Mouse (Mus musculus): ENCODE measurements around the gene Gm4779. TPM values are rescaled to one million over a fixed set of nuclear protein-coding genes. Genes with fewer than 3 reads are reported as not detected.
A peak's percentile ranks its signal among the peaks of the same experiment; 100 is the strongest.
"Not testable (repeated sequence)": the region's sequence is repeated elsewhere in the genome, so short reads cannot be mapped to it uniquely, and the experiment has no call there.

Gm4779 gene
- polyA plus RNA-seq (2015; fragmentation: Nextera tagmentation; extraction: Ambion mirVana): 0.10 TPM in 1 of 2 replicates, not detected in the other

GRCm38 (mm10) chrX:101794342-101794741 lies at the start of gene Gm4779, which contains the start of gene 8030474K03Rik:
TSS of gene Gm4779 (minus strand) at chrX:101794423.
TSS of gene 8030474K03Rik (plus strand) at chrX:101794656.
- 95% methylated on average over 31 of the region's 35 CpGs for WGBS
- no peak within 1 kb of the TSS for H3K9ac ChIP-seq
- no peaks in the 10 kb centered on the region for H3K36me3 ChIP-seq
- H3K27ac ChIP-seq: no peak within 1 kb of the TSS
- H3K4me1 ChIP-seq (replicated peaks): no peaks in the 10 kb centered on the region
- H3K27me3 ChIP-seq: no peaks in the 10 kb centered on the region
- no peak within 1 kb of the TSS for H3K4me2 ChIP-seq
- H3K4me3 ChIP-seq: no peak within 1 kb of the TSS
- ATAC-seq (ENCODE audit: low FRiP score): no peak
- no peaks in the 10 kb centered on the region for H3K9me3 ChIP-seq

GRCm38 (mm10) chrX:101819980-101820379 lies 25.8 kb upstream of the Gm4779 start:
- not testable (repeated sequence) for H3K9me3 ChIP-seq; H3K4me1 ChIP-seq (replicated peaks); H3K4me2 ChIP-seq; H3K36me3 ChIP-seq; ATAC-seq (ENCODE audit: low FRiP score); H3K27ac ChIP-seq; H3K4me3 ChIP-seq; H3K9ac ChIP-seq
- peaks cover 14% of the 10 kb centered on the region; the same call in 1 of the 2 replicates for H3K27me3 ChIP-seq

GRCm38 (mm10) chrX:101819163-101819562 lies 24.9 kb upstream of the Gm4779 start:
- no peak overlapping the region for H3K4me3 ChIP-seq
- peaks cover 14% of the 10 kb centered on the region; the same call in 1 of the 2 replicates for H3K27me3 ChIP-seq
- no peaks in the 10 kb centered on the region for H3K36me3 ChIP-seq
- no peaks in the 10 kb centered on the region for H3K4me1 ChIP-seq (replicated peaks)
- no peaks in the 10 kb centered on the region for H3K9me3 ChIP-seq
- WGBS: 56% methylated on average over 1 of the region's 1 CpGs
- no peak overlapping the region for H3K27ac ChIP-seq
- no peak for ATAC-seq (ENCODE audit: low FRiP score)
- H3K4me2 ChIP-seq: no peak overlapping the region
- no peak overlapping the region for H3K9ac ChIP-seq

GRCm38 (mm10) chrX:101811750-101812149 lies 17.5 kb upstream of the Gm4779 start:
- H3K4me1 ChIP-seq (replicated peaks): no peaks in the 10 kb centered on the region
- H3K9me3 ChIP-seq: no peaks in the 10 kb centered on the region
- H3K4me2 ChIP-seq: no peak overlapping the region
- H3K4me3 ChIP-seq: no peak overlapping the region
- H3K36me3 ChIP-seq: no peaks in the 10 kb centered on the region
- no peak overlapping the region for H3K9ac ChIP-seq
- H3K27ac ChIP-seq: no peak overlapping the region
- 64% methylated on average over 3 of the region's 3 CpGs for WGBS
- peaks cover 20% of the 10 kb centered on the region; the same call in 1 of the 2 replicates for H3K27me3 ChIP-seq
- ATAC-seq (ENCODE audit: low FRiP score): no peak

GRCm38 (mm10) chrX:101805512-101805911 lies 11.3 kb upstream of the Gm4779 start:
- Histone ChIP-seq H3K9ac (no peak overlapping the region), H3K36me3 (no peaks in the 10 kb centered on the region), H3K4me3 (no peak overlapping the region), H3K4me2 (no peak overlapping the region), H3K27me3 (peaks cover 14% of the 10 kb centered on the region; the same call in 1 of the 2 replicates), H3K4me1 (replicated peaks) (no peaks in the 10 kb centered on the region), H3K9me3 (no peaks in the 10 kb centered on the region), H3K27ac (no peak overlapping the region)
- no peak for ATAC-seq (ENCODE audit: low FRiP score)
- 30% methylated on average over 2 of the region's 2 CpGs for WGBS

- no peaks in the 10 kb centered on the region for H3K9me3 ChIP-seq
- peaks cover 4% of the 10 kb centered on the region; the same call in 1 of the 2 replicates for H3K27me3 ChIP-seq
- WGBS: 45% methylated on average over 4 of the region's 4 CpGs
- no peak overlapping the region for H3K4me2 ChIP-seq
- H3K4me3 ChIP-seq: no peak overlapping the region
- peak; percentile 59 for ATAC-seq (ENCODE audit: low FRiP score)
- no peak overlapping the region for H3K27ac ChIP-seq
- no peaks in the 10 kb centered on the region for H3K4me1 ChIP-seq (replicated peaks)
- H3K9ac ChIP-seq: no peak overlapping the region
- no peaks in the 10 kb centered on the region for H3K36me3 ChIP-seq
Measured at GRCm38 (mm10) chrX:101791551-101791950, 2.7 kb downstream of the Gm4779 start.

- Histone ChIP-seq H3K27me3 (peaks cover 4% of the 10 kb centered on the region; the same call in 1 of the 2 replicates), H3K4me2 (no peak overlapping the region), H3K9ac (no peak overlapping the region), H3K4me3 (no peak overlapping the region), H3K36me3 (no peaks in the 10 kb centered on the region), H3K4me1 (replicated peaks) (no peaks in the 10 kb centered on the region), H3K9me3 (no peaks in the 10 kb centered on the region), H3K27ac (no peak overlapping the region)
- 46% methylated on average over 5 of the region's 5 CpGs for WGBS
- ATAC-seq (ENCODE audit: low FRiP score): no peak
Measured at GRCm38 (mm10) chrX:101772035-101772434, 22.2 kb downstream of the Gm4779 start.

GRCm38 (mm10) chrX:101770307-101770706 lies 23.9 kb downstream of the Gm4779 start:
- 71% methylated on average over 3 of the region's 3 CpGs for WGBS
- H3K4me1 ChIP-seq (replicated peaks): no peaks in the 10 kb centered on the region
- H3K27ac ChIP-seq: no peak overlapping the region
- peaks cover 14% of the 10 kb centered on the region; the same call in 1 of the 2 replicates for H3K27me3 ChIP-seq
- no peaks in the 10 kb centered on the region for H3K36me3 ChIP-seq
- ATAC-seq (ENCODE audit: low FRiP score): no peak
- no peak overlapping the region for H3K4me3 ChIP-seq
- H3K4me2 ChIP-seq: no peak overlapping the region
- no peaks in the 10 kb centered on the region for H3K9me3 ChIP-seq
- no peak overlapping the region for H3K9ac ChIP-seq

GRCm38 (mm10) chrX:101769478-101769877 lies 24.7 kb downstream of the Gm4779 start:
- no peak for ATAC-seq (ENCODE audit: low FRiP score)
- H3K4me1 ChIP-seq (replicated peaks): no peaks in the 10 kb centered on the region
- H3K27me3 ChIP-seq: peaks cover 17% of the 10 kb centered on the region
- H3K27ac ChIP-seq: no peak overlapping the region
- H3K9ac ChIP-seq: no peak overlapping the region
- no peaks in the 10 kb centered on the region for H3K36me3 ChIP-seq
- no peak overlapping the region for H3K4me3 ChIP-seq
- no peaks in the 10 kb centered on the region for H3K9me3 ChIP-seq
- no peak overlapping the region for H3K4me2 ChIP-seq
- 82% methylated on average over 2 of the region's 2 CpGs for WGBS

GRCm38 (mm10) chrX:101767280-101767679 lies 26.9 kb downstream of the Gm4779 start:
- no peak overlapping the region for H3K27ac ChIP-seq
- no peaks in the 10 kb centered on the region for H3K36me3 ChIP-seq
- H3K27me3 ChIP-seq: peaks cover 17% of the 10 kb centered on the region
- H3K4me1 ChIP-seq (replicated peaks): no peaks in the 10 kb centered on the region
- no peak overlapping the region for H3K4me2 ChIP-seq
- H3K4me3 ChIP-seq: no peak overlapping the region
- no peak overlapping the region for H3K9ac ChIP-seq
- WGBS: 84% methylated on average over 7 of the region's 7 CpGs
- no peaks in the 10 kb centered on the region for H3K9me3 ChIP-seq
- no peak for ATAC-seq (ENCODE audit: low FRiP score)

- 87% methylated on average over 4 of the region's 4 CpGs for WGBS
- no peak overlapping the region for H3K27ac ChIP-seq
- no peak for ATAC-seq (ENCODE audit: low FRiP score)
- no peaks in the 10 kb centered on the region for H3K36me3 ChIP-seq
- no peaks in the 10 kb centered on the region for H3K4me1 ChIP-seq (replicated peaks)
- H3K9ac ChIP-seq: no peak overlapping the region
- H3K9me3 ChIP-seq: no peaks in the 10 kb centered on the region
- no peak overlapping the region for H3K4me2 ChIP-seq
- peaks cover 22% of the 10 kb centered on the region for H3K27me3 ChIP-seq
- H3K4me3 ChIP-seq: no peak overlapping the region
Measured at GRCm38 (mm10) chrX:101765111-101765510, 29.1 kb downstream of the Gm4779 start.

- no peaks in the 10 kb centered on the region for H3K36me3 ChIP-seq
- H3K4me1 ChIP-seq (replicated peaks): no peaks in the 10 kb centered on the region
- no peak overlapping the region for H3K4me3 ChIP-seq
- no peak overlapping the region for H3K9ac ChIP-seq
- WGBS: 79% methylated on average over 5 of the region's 5 CpGs
- H3K27me3 ChIP-seq: peaks cover 24% of the 10 kb centered on the region
- H3K4me2 ChIP-seq: no peak overlapping the region
- ATAC-seq (ENCODE audit: low FRiP score): no peak
- no peaks in the 10 kb centered on the region for H3K9me3 ChIP-seq
- no peak overlapping the region for H3K27ac ChIP-seq
Measured at GRCm38 (mm10) chrX:101764621-101765020, 29.6 kb downstream of the Gm4779 start.

GRCm38 (mm10) chrX:101754478-101754877 lies 39.7 kb downstream of the Gm4779 start:
- Histone ChIP-seq H3K27ac (no peak overlapping the region), H3K4me1 (replicated peaks) (no peaks in the 10 kb centered on the region), H3K9me3 (no peaks in the 10 kb centered on the region), H3K4me2 (no peak overlapping the region), H3K9ac (no peak overlapping the region), H3K27me3 (peaks cover 14% of the 10 kb centered on the region; the same call in 1 of the 2 replicates), H3K4me3 (no peak overlapping the region), H3K36me3 (no peaks in the 10 kb centered on the region)
- ATAC-seq (ENCODE audit: low FRiP score): no peak
- 78% methylated on average over 5 of the region's 5 CpGs for WGBS
